Mouse (Mus musculus) T-cell, adult 2 months (primary cell): ENCODE measurements around the gene Gramd1b.

Source experiments
- DNase-seq: peaks from one replicate; pipeline ENCODE4 v3.0.0; 2022; ENCODE audit warnings: low spot score

Gramd1b gene

GRCm38 (mm10) chr9:40307311-40307710 lies 223.9 kb downstream of the Gramd1b start:
- no peak for DNase-seq

- no peak for DNase-seq
Measured at GRCm38 (mm10) chr9:40304243-40304642, 226.9 kb downstream of the Gramd1b start.

- no peak for DNase-seq
Measured at GRCm38 (mm10) chr9:40302375-40302774, 228.8 kb downstream of the Gramd1b start.

- DNase-seq = no peak
Measured at GRCm38 (mm10) chr9:40301475-40301874, 229.7 kb downstream of the Gramd1b start.

- DNase-seq = no peak
Measured at GRCm38 (mm10) chr9:40300018-40300989, 230.9 kb downstream of the Gramd1b start.

GRCm38 (mm10) chr9:40299323-40299722 lies 231.9 kb downstream of the Gramd1b start:
- no peak for DNase-seq

GRCm38 (mm10) chr9:40297969-40298368 lies 233.2 kb downstream of the Gramd1b start:
- DNase-seq = no peak

- no peak for DNase-seq
Measured at GRCm38 (mm10) chr9:40296251-40296650, 234.9 kb downstream of the Gramd1b start.

- no peak for DNase-seq
Measured at GRCm38 (mm10) chr9:40294866-40295265, 236.3 kb downstream of the Gramd1b start.

GRCm38 (mm10) chr9:40294210-40294609 lies 237.0 kb downstream of the Gramd1b start:
- DNase-seq = no peak

- DNase-seq = no peak
Measured at GRCm38 (mm10) chr9:40293740-40294139, 237.4 kb downstream of the Gramd1b start.

- no peak for DNase-seq
Measured at GRCm38 (mm10) chr9:40293286-40293685, 237.9 kb downstream of the Gramd1b start.

GRCm38 (mm10) chr9:40292475-40292874 lies 238.7 kb downstream of the Gramd1b start:
- DNase-seq = no peak

- no peak for DNase-seq
Measured at GRCm38 (mm10) chr9:40282968-40283367, 248.2 kb downstream of the Gramd1b start.

GRCm38 (mm10) chr9:40279438-40279837 lies 251.7 kb downstream of the Gramd1b start:
- no peak for DNase-seq

GRCm38 (mm10) chr9:40277671-40278070 lies 253.5 kb downstream of the Gramd1b start:
- no peak for DNase-seq

GRCm38 (mm10) chr9:40275904-40276303 lies 255.3 kb downstream of the Gramd1b start:
- no peak for DNase-seq

GRCm38 (mm10) chr9:40272822-40273221 lies 258.4 kb downstream of the Gramd1b start:
- no peak for DNase-seq

- no peak for DNase-seq
Measured at GRCm38 (mm10) chr9:40271075-40271474, 260.1 kb downstream of the Gramd1b start.

- no peak for DNase-seq
Measured at GRCm38 (mm10) chr9:40269880-40270279, 261.3 kb downstream of the Gramd1b start.

GRCm38 (mm10) chr9:40269103-40269861 lies 261.9 kb downstream of the Gramd1b start, which contains the start of gene Scn3b:
TSS of gene Scn3b (plus strand) at chr9:40269217.
- DNase-seq = no peak

GRCm38 (mm10) chr9:40268748-40269102 lies 262.5 kb downstream of the Gramd1b start:
- DNase-seq = no peak
